Mouse (Mus musculus): ENCODE data around the gene Ccdc6.

Ccdc6 gene

GRCm38 (mm10) chr10:70095031-70095470 lies 1.9 kb upstream of the Ccdc6 start:
- DNase-seq (ENCODE audit: low read depth, low spot score) = peak; percentile 60

- DNase-seq (ENCODE audit: low read depth, low spot score) = peak; percentile 73
Observed at GRCm38 (mm10) chr10:70095506-70096270, 1.2 kb upstream of the Ccdc6 start.

DNA sequence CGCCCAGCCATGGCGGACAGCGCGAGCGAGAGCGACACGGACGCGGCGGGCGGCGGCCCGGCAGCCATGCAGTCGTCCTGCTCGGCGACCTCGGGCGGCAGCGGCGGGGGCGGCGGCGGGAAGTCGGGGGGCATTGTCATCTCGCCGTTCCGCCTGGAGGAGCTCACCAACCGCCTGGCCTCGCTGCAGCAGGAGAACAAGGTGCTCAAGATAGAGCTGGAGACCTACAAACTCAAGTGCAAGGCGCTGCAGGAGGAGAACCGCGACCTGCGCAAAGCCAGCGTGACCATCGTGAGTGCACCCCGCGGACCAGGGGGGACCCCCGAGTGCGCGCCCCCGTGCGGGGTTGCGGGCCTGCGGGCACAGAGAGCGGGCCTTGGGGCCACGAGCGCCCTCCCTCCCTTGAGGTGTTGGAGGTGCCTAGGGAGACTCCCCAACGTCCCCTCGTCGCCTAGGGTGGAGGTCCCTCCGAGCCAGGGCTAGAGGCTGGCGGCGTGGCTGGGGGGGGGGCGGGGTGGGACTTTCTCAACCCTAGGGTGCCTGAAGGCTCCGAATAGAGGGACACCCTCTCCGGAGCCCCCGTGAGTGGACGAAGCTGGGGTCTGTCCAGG lies 475 bp downstream of the Ccdc6 start:
- DNase-seq (ENCODE audit: low read depth, low spot score) = peak; percentile 44

DNA sequence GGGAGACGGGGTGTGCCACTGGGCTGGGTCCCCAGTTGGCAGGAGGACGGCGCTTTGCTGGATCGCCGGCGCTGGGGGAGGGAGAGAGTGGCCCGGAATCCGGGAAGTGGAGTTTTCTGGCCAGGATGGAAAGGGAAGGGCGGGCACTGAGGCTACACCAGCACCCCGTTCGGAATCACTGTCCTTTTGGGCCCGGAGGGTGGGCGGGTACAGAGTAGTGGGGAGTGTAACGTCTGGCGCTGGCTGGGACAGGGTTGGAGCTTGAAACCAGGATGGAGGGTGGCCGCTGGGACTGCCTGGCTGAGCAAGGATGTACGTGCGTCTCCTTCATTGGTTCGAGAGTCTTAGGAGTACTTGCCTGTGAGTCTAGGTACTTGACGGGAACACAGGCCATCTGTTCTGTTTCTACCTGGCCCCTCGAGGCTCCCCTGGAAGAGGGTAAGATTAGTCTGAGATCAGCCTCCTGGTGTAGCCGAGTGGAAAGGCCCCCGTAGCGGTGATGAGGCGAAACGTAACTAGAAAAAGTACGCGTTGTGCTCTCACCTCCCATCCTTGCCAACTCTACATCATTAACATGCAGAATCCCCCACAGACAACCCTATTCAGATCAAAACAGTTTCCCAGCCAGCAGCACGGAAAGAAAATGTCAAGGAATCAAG lies 1.1 kb downstream of the Ccdc6 start:
- DNase-seq (ENCODE audit: low read depth, low spot score) = peak; percentile 32

GRCm38 (mm10) chr10:70098626-70099025 lies 1.7 kb downstream of the Ccdc6 start:
- no peak for DNase-seq (ENCODE audit: low read depth, low spot score)

DNA sequence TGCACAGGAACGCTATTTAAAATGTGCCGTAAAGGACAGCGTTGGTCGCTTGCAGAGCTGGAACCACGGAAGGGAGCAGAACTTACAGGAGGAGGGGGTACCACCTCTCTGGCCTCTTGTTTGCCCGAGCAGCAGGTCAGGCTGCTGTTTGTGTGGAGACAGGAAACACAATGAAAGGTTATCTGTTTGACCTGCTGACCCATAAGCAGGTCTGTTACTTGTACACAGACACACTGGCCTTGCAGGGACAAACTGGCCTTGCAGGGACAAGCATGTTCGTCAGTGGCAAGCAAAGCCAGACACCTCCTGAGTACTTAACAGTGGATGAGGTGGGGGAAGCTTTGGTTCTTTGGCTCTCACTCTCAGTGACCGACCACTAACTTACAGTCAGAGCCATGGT lies 2.1 kb downstream of the Ccdc6 start:
- no peak for DNase-seq (ENCODE audit: low read depth, low spot score)

- no peak for DNase-seq (ENCODE audit: low read depth, low spot score)
Observed at GRCm38 (mm10) chr10:70102086-70102485, 5.2 kb downstream of the Ccdc6 start.

GRCm38 (mm10) chr10:70108016-70108415 lies 11.1 kb downstream of the Ccdc6 start:
- DNase-seq (ENCODE audit: low read depth, low spot score) = no peak

DNA sequence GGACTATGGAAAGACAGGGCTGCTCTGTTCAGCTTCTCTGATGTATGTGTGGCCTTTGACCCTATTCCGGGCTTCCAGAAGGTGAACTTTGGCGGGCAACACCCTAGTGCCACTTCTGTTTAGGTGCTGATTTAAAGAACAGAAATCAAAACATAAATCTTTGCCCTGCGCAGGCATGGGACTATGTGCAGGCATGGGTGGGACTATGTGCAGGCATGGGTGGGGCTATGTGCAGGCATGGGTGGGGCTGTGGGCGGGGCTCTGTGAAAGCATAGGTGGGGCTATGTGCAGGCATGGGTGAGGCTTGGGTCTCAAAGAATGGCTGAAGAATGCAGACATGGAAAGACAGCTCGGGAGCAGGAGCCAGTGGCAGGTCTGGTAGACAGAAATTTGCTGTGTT lies 13.1 kb downstream of the Ccdc6 start:
- DNase-seq (ENCODE audit: low read depth, low spot score) = no peak

DNA sequence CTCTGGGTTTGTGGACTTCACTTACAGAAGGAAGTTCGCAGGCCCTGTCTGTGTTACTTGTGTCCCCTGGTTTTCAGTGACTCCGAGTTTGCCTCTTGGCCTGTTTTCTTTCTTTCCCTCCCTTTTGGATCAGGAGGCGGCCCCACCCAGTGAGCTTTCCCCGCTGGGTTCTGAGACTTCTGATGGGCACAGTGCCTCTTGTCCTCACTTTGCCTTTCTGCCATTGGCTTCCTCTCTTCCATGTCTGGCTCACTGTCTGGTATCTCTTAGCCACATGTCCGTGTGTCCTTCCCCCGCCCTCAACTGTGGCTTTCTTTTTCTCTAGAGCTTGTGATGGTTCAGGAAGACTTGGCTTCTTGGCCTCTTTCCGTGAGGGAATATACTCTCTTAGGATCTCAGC lies 13.9 kb downstream of the Ccdc6 start:
- no peak for DNase-seq (ENCODE audit: low read depth, low spot score)

DNA sequence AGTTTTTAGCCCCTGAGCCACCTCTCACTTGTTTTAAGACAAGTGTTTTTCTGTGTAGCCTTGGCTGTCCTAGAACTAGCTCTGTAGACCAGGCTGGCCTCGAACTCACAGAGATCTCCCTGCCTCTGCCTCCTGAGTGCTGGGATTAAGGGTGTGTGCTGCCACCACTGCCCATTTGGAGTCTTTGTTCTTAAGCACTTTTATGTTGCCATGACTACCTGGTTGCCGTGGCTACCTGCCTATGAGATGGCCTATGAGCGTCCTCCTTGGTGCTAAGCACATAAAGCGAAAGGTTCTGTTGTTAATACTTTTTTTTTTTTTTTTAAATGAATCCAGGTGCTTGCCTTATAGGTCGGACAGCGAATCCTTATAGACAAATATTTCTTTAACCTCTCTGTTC lies 14.7 kb downstream of the Ccdc6 start:
- no peak for DNase-seq (ENCODE audit: low read depth, low spot score)

DNA sequence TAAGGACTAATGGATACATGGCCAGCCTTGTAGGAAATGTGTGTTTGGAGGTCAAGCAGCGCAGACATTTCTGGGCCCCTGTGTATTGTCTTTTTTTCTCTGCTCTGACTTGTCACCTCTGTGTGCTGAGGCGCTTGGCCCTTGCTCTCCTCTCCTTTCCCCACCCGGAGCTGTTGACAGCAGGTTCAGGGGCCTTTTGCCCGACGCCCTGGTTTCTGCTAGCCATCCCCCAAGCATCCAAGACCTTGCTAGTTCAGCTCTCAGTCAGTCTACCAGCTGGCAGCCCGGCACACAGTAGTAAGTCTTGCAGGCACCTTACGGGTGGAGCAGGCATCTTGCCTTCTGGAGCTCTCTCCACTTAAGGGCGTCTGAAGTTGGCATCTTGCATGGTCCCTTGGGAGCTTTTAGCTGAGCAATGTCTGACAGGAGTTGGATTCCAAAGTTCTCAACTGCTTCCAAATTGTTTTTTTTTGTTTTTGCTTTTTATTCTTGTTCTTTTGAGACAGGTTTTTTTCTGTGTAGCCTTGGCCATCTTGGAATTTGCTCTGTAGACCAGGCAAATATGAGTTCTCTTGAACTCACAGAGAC lies 17.2 kb downstream of the Ccdc6 start:
- no peak for DNase-seq (ENCODE audit: low read depth, low spot score)

DNA sequence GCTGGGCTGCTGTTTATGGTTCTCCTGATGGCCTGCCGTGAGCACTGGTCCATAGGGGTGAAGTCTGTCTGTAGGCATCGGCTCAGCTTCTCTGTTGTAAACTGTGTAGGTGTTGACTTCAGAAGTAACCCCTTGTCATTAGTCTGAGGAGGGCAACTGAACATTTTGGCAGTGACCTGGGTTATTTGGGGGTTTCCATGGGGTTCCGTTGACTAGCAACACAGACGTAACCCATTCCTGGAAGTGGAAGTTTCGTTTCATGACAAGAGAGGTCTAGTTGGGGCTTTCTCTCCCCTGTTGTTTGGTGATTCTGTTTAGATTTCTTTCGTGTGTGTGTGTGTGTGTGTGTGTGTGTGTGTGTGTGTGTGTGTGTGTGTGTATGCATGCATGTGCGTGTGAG lies 19.5 kb downstream of the Ccdc6 start:
- DNase-seq (ENCODE audit: low read depth, low spot score) = peak; percentile 8

- no peak for DNase-seq (ENCODE audit: low read depth, low spot score)
Observed at GRCm38 (mm10) chr10:70119451-70119850, 22.5 kb downstream of the Ccdc6 start.

DNA sequence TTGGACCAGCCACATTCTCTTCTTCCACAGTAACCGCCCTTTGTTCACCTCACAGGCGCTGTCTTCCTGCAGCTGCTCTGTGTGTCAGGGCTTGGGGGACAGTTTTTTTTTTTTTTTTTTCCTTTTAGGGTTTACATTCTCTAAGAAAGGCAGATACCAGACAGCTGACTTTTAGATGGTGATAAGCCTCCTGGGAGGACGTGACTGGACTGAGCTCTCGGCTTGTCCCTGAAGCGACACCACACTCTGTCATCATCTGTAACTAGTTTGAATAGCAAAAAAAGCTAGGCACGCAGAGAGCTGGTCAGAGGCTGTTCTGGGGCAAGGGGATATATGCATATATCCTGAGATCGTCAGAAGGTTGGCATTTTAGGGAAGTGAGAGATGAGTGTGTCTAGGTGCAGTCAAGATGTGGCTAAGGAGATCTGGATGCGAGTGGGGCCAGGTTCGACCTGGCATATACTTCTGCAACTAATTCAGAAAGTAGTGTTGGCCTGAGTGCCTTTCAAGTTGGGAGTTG lies 23.0 kb downstream of the Ccdc6 start:
- DNase-seq (ENCODE audit: low read depth, low spot score) = no peak

DNA sequence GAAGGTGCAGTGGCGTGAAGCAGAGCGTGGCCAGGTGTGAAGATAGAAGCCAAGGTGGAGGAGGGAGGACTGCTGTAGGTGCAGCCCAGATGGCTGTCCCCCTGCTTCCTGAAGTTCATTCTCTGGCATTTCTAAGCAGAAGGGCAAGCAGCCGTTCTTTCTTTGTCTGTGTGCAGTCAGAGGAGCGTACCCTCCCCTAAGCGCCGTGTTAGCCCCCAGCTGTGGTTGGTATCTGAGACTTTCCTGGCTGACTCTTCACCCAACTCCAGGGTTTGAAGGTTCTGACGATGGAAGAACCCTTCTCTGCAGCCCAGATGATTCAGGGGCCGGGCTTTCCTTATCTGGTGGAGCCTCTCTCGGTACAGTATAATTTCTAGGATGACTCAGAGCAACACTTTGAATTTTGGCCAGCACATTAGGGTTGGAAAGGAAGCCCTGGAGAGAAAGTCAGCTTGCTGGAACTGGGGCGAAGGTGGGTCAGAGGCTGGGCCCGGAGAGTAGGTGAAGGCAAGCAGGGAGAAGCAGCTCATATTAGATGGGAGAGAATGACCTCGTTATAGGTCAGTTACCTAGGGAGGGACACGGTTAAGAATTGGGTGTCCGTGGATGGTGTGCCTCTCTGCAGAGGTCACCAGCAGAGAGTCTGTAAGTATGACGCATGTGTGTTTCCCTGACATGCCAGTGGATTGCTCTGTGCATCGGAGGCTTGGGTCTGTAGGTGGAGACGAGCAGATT lies 23.9 kb downstream of the Ccdc6 start:
- DNase-seq (ENCODE audit: low read depth, low spot score) = no peak

DNA sequence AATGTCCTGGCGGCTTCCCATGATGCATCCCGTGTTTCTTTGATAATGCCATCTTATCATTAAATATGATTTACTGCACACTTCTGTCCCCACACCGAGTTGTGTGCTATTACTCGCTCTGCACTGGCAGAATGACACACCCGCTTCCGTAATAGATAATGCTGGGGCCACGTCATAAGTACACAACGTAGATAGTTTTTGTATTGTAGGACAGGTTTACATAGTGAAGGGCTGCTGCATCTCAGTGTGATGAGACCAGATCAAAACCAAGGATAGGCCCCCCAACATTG lies 24.4 kb downstream of the Ccdc6 start:
- DNase-seq (ENCODE audit: low read depth, low spot score) = no peak

DNA sequence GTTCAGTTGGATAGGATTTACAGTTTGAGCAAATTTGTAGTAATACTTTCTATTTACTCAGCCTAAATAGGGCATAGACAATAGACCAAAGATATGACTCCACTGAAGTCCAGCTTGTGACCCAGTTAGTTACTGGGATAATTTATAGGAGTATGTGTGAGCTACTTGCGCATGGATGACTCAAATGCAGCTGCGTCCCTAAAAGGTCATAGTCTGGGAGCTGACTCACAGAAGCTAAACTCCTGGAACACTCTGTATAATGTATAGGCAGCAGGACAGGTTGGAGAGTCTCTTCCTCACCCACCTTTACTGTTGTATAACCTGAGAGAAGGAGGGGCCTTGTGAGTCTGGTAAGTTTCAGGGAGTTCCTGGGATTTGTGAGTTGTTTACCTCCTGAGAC lies 26.5 kb downstream of the Ccdc6 start:
- no peak for DNase-seq (ENCODE audit: low read depth, low spot score)

- DNase-seq (ENCODE audit: low read depth, low spot score) = no peak
Observed at GRCm38 (mm10) chr10:70125491-70125890, 28.6 kb downstream of the Ccdc6 start.

- DNase-seq (ENCODE audit: low read depth, low spot score) = no peak
Observed at GRCm38 (mm10) chr10:70127273-70127672, 30.4 kb downstream of the Ccdc6 start.

GRCm38 (mm10) chr10:70128408-70128807 lies 31.5 kb downstream of the Ccdc6 start:
- DNase-seq (ENCODE audit: low read depth, low spot score) = no peak

- no peak for DNase-seq (ENCODE audit: low read depth, low spot score)
Observed at GRCm38 (mm10) chr10:70132087-70132560, 35.2 kb downstream of the Ccdc6 start.

All from CD4-positive helper T cell, adult 2 months (primary cell).